Comparison of ENCODE assay signal across 10 mouse cellular contexts in genomic region chr3:51353325-51354033, GRCm38 (mm10). TPM values are rescaled to one million over a fixed set of nuclear protein-coding genes. Genes with fewer than 3 reads are reported as not detected.
DNase-seq lines count a peak whose midpoint lies in the region; TF ChIP-seq lines count a peak whose summit lies in the region.
"Had no signal": no experiment of that assay in that cellular context is flagged by ENCODE, and none has a peak within 500 bp of the region (broad histone marks: within the 10 kb centered on the region; RNA-seq: fewer than 3 reads in every experiment).

No protein-coding gene starts in this region.

- WGBS in hindbrain, embryonic 10.5 days = 78% methylated on average over 4 of the region's 4 CpGs

- intact Hi-C loops in heart, postnatal 25 days (cut with DNase I) = loop anchor here (1.0 to 5.0 kb wide), 3 partner anchors 27 to 121 kb away; no protein-coding TSS in a partner anchor

- peak; percentile 56 to 85 for DNase-seq in heart, adult 18-20 months
- no peak for DNase-seq in heart, postnatal 25 days (ENCODE audit: low spot score)
- DNase-seq in testis, postnatal 14 days (ENCODE audit: low spot score) = no peak
- DNase-seq in kidney, postnatal 14 days = peak; percentile 64
- DNase-seq in natural killer cell, adult 2 months (ENCODE audit: low spot score in 2 of 2) = peak; percentile 48 to 72
- no peak for DNase-seq in hindbrain, embryonic 10.5 days (ENCODE audit: low spot score)

- H3K9me3 ChIP-seq in hindbrain, embryonic 10.5 days = no peaks in the 10 kb centered on the region
- H3K9me3 ChIP-seq: embryonic facial prominence, embryonic 12.5 days had no signal

- no peak overlapping the region for H3K27ac ChIP-seq in testis, adult 2 months (ENCODE audit: control insufficient read depth, insufficient read depth, low read depth, low read length)
- no peak overlapping the region for H3K27ac ChIP-seq in bone marrow macrophage, adult 2 months (ENCODE audit: insufficient read depth, low read depth, low read length)
- H3K27ac ChIP-seq in hindbrain, embryonic 10.5 days = no peak overlapping the region
- H3K27ac ChIP-seq: embryonic facial prominence, embryonic 12.5 days had no signal

- H3K4me3 ChIP-seq in testis, adult 2 months (ENCODE audit: control insufficient read depth, low read depth, low read length) = no peak overlapping the region
- no peak overlapping the region for H3K4me3 ChIP-seq in bone marrow macrophage, adult 2 months (ENCODE audit: insufficient read depth, low read length)
- no peak overlapping the region for H3K4me3 ChIP-seq in hindbrain, embryonic 10.5 days
- H3K4me3 ChIP-seq: embryonic facial prominence, embryonic 12.5 days had no signal

- no peaks in the 10 kb centered on the region for H3K27me3 ChIP-seq in testis, adult 2 months (ENCODE audit: control insufficient read depth, insufficient read depth, low read length)
- H3K27me3 ChIP-seq in hindbrain, embryonic 10.5 days (ENCODE audit: insufficient read depth, poor library complexity, severe bottlenecking) = no peaks in the 10 kb centered on the region
- H3K27me3 ChIP-seq: embryonic facial prominence, embryonic 12.5 days had no signal

- H3K4me1 ChIP-seq in testis, adult 2 months (ENCODE audit: control insufficient read depth, insufficient read depth, low read length) = peaks cover under 1% of the 10 kb centered on the region; the same call in 1 of the 2 replicates
- peaks cover 5% of the 10 kb centered on the region for H3K4me1 ChIP-seq in bone marrow macrophage, adult 2 months (ENCODE audit: control insufficient read depth, insufficient read depth, low read length)
- peaks cover 8% of the 10 kb centered on the region for H3K4me1 ChIP-seq in hindbrain, embryonic 10.5 days (replicated peaks)
- H3K4me1 ChIP-seq: embryonic facial prominence, embryonic 12.5 days had no signal

- TF ChIP-seq CTCF in testis, adult 2 months (IDR thresholded peaks at IDR 0.05; ENCODE audit: control insufficient read depth, insufficient read depth, insufficient replicate concordance, low read depth, low read length) = peak; percentile 39; the same call in 1 of the 2 replicates
- peak; percentile 61 for TF ChIP-seq CTCF in bone marrow macrophage, adult 2 months (IDR thresholded peaks at IDR 0.05; ENCODE audit: low read depth, low read length)

- no peaks in the 10 kb centered on the region for H3K36me3 ChIP-seq in testis, adult 2 months (ENCODE audit: control insufficient read depth, insufficient read depth, low read length)
- H3K36me3 ChIP-seq in hindbrain, embryonic 10.5 days = no peaks in the 10 kb centered on the region
- H3K36me3 ChIP-seq: embryonic facial prominence, embryonic 12.5 days had no signal

- TF ChIP-seq POLR2A in testis, adult 2 months (IDR thresholded peaks at IDR 0.05; ENCODE audit: control insufficient read depth, low read depth, low read length) = no peak
- TF ChIP-seq POLR2A in bone marrow macrophage, adult 2 months (IDR thresholded peaks at IDR 0.05; ENCODE audit: borderline replicate concordance, low read depth, low read length) = no peak

RNA-seq across cellular contexts. Expression of gene Elf2, which starts 13.0 kb away (rescaled TPM):
- total RNA-seq in heart, adult 18-20 months (2021) = 10 to 100 TPM; 54.7 to 57.0 TPM
- 10 to 100 TPM; 55.6 to 65.7 TPM for total RNA-seq in heart, postnatal 25 days (2021)
- polyA plus RNA-seq in testis, adult 2 months (2012; rRNA removed) = 83.2 and 87.8 TPM in 2 replicates
- polyA plus RNA-seq in bone marrow macrophage, adult 2 months (2012; ENCODE audit: insufficient read depth, insufficient read length, missing spikeins) = 54.0 and 57.6 TPM in 2 replicates
- polyA plus RNA-seq in hindbrain, embryonic 10.5 days (2016; fragmentation: Nextera tagmentation; extraction: Ambion mirVana) = 35.4 and 40.5 TPM in 2 replicates

RNA-seq across cellular contexts. Expression of gene Mgarp, which starts 43.1 kb away (rescaled TPM):
- total RNA-seq in heart, adult 18-20 months (2021) = under 1 TPM; 0.31 to 0.35 TPM
- under 1 TPM; 0.23 to 0.31 TPM for total RNA-seq in heart, postnatal 25 days (2021)
- polyA plus RNA-seq in testis, adult 2 months (2012; rRNA removed) = 17.9 and 19.9 TPM in 2 replicates
- not detected in 2 replicates for polyA plus RNA-seq in bone marrow macrophage, adult 2 months (2012; ENCODE audit: insufficient read depth, insufficient read length, missing spikeins)
- polyA plus RNA-seq in hindbrain, embryonic 10.5 days (2016; fragmentation: Nextera tagmentation; extraction: Ambion mirVana) = 7.5 and 11.8 TPM in 2 replicates
- total RNA-seq: left cerebral cortex, adult 18-20 months had no signal

RNA-seq across cellular contexts. Expression of gene Ndufc1, which starts 55.3 kb away (rescaled TPM):
- 1,000 to 10,000 TPM; 1,753 to 1,760 TPM for total RNA-seq in heart, adult 18-20 months (2021)
- 1,000 to 10,000 TPM; 1,646 to 1,675 TPM for total RNA-seq in heart, postnatal 25 days (2021)
- polyA plus RNA-seq in testis, adult 2 months (2012; rRNA removed) = 361 and 448 TPM in 2 replicates
- 133 and 140 TPM in 2 replicates for polyA plus RNA-seq in bone marrow macrophage, adult 2 months (2012; ENCODE audit: insufficient read depth, insufficient read length, missing spikeins)
- 675 and 776 TPM in 2 replicates for polyA plus RNA-seq in hindbrain, embryonic 10.5 days (2016; fragmentation: Nextera tagmentation; extraction: Ambion mirVana)

Comparison
In these comparisons a context has a peak if more than half of its experiments do, and no peak if none do; other contexts are left out.
1. DNase-seq: peak in heart, adult 18-20 months (2 of 2), kidney, postnatal 14 days (single experiment) and natural killer cell, adult 2 months (2 of 2); none in heart, postnatal 25 days (single experiment), testis, postnatal 14 days (single experiment) and hindbrain, embryonic 10.5 days (single experiment).